Mouse (Mus musculus) kidney, adult 2 months (tissue): Measurements from ENCODE around the gene Ccser1.

Experiments
- CTCF ChIP-seq: fragments of 200-500 bp; conservative IDR thresholded peaks from 2 replicates; pipeline ENCODE4 v1.5.1; 2011; ENCODE audit warnings: low read depth, mild to moderate bottlenecking, control low read depth, low read length, moderate library complexity, mixed read lengths; ENCODE audit not compliant: insufficient read depth, insufficient read length
- POLR2A ChIP-seq: fragments of 200-500 bp; IDR thresholded peaks from one replicate; pipeline ENCODE4 v1.6.1; 2011; ENCODE audit warnings: low read depth, low read length, control low read depth

DNA sequence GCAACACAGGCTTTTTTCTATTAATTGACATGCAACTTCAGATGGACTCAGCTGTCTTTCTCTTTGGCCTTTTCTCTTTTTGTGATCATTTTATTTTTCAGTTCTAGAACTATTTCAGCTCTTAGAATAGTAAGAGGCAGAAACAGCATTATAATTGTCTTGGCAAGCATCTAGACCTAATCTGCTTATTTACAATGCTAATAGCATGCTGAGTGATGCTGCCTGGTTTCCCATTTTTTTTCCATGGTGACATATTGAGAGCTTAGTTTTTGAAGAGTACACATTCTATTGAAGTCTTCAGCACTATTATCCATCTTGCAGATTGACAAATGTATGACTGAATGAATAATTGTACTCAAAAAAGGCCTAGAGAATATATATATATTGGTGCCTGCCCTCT, 401.6 kb downstream of the Ccser1 start:
- no peak for TF ChIP-seq POLR2A
- TF ChIP-seq CTCF, result no peak
